Comparison of ENCODE assay signal across 12 mouse cellular contexts in genomic region chr4:142390531-142391195, GRCm38 (mm10).
A peak's percentile ranks its signal among the peaks of the same experiment; 100 is the strongest.
DNase-seq lines count a peak whose midpoint lies in the region; ATAC-seq lines count a peak whose summit lies in the region.
"Had no signal": no experiment of that assay in that cellular context is flagged by ENCODE, and none has a peak within 500 bp of the region (broad histone marks: within the 10 kb centered on the region; RNA-seq: fewer than 3 reads in every experiment).

No protein-coding gene starts in this region.

- no peak overlapping the region for H3K4me2 ChIP-seq in forebrain, embryonic 13.5 days
- H3K4me2 ChIP-seq in forebrain, embryonic 11.5 days (ENCODE audit: low read depth, low read length, severe bottlenecking) = no peak overlapping the region
- no peak overlapping the region for H3K4me2 ChIP-seq in midbrain, embryonic 13.5 days (replicated peaks)
- H3K4me2 ChIP-seq: heart, embryonic 15.5 days had no signal

- H3K36me3 ChIP-seq in forebrain, embryonic 13.5 days (ENCODE audit: poor library complexity, severe bottlenecking) = peaks cover 7% of the 10 kb centered on the region
- no peaks in the 10 kb centered on the region for H3K36me3 ChIP-seq in forebrain, embryonic 11.5 days (ENCODE audit: control insufficient read depth, insufficient read depth, low read length)
- H3K36me3 ChIP-seq in midbrain, embryonic 13.5 days = peaks cover 4% of the 10 kb centered on the region; the same call in 1 of the 2 replicates
- peaks cover 6% of the 10 kb centered on the region; the same call in 1 of the 2 replicates for H3K36me3 ChIP-seq in midbrain, embryonic 10.5 days
- H3K36me3 ChIP-seq: heart, embryonic 15.5 days had no signal

- no peak for DNase-seq in forebrain, embryonic 11.5 days (ENCODE audit: low spot score)
- no peak for DNase-seq in midbrain, embryonic 10.5 days (ENCODE audit: low spot score)
- DNase-seq in left cerebral cortex, postnatal 14 days (ENCODE audit: low spot score in 2 of 2) = peak; percentile 21 to 49
- peak; percentile 25 for DNase-seq in right cerebral cortex, postnatal 4 days
- no peak for DNase-seq in liver
- DNase-seq in kidney, adult 9 months = no peak
- DNase-seq: gastrocnemius, postnatal 36 days; lung, adult 2 months; thymus, postnatal 14 days had no signal

- 56% methylated on average over 21 of the region's 21 CpGs for WGBS in forebrain, embryonic 13.5 days
- 85% methylated on average over 21 of the region's 21 CpGs for WGBS in forebrain, embryonic 11.5 days
- WGBS in midbrain, embryonic 13.5 days = 82% methylated on average over 21 of the region's 21 CpGs
- 92% methylated on average over 21 of the region's 21 CpGs for WGBS in midbrain, embryonic 10.5 days

- intact Hi-C loops in left cerebral cortex, postnatal 14 days (cut with DNase I) = loop anchor here (10.0 kb wide), 1 partner anchor 494 kb away; no protein-coding TSS in a partner anchor

- H3K27ac ChIP-seq in forebrain, embryonic 13.5 days = peak overlapping the region; percentile 37; the same call in 1 of the 2 replicates
- H3K27ac ChIP-seq in forebrain, embryonic 11.5 days (ENCODE audit: low read depth, low read length) = no peak overlapping the region
- no peak overlapping the region; the same call in 1 of the 2 replicates for H3K27ac ChIP-seq in midbrain, embryonic 13.5 days
- H3K27ac ChIP-seq in midbrain, embryonic 10.5 days (replicated peaks) = no peak overlapping the region
- H3K27ac ChIP-seq: heart, embryonic 15.5 days had no signal

- ATAC-seq in forebrain, embryonic 13.5 days = peak; percentile 54
- no peak for ATAC-seq in forebrain, embryonic 11.5 days (replicated peaks; ENCODE audit: low FRiP score)
- ATAC-seq in midbrain, embryonic 13.5 days = 0 out of 2 replicates have a peak, but pooled peaks have one; percentile 28

- no peaks in the 10 kb centered on the region for H3K27me3 ChIP-seq in forebrain, embryonic 13.5 days
- no peaks in the 10 kb centered on the region for H3K27me3 ChIP-seq in forebrain, embryonic 11.5 days (ENCODE audit: control insufficient read depth, insufficient read depth, low read length)
- H3K27me3 ChIP-seq in midbrain, embryonic 13.5 days = no peaks in the 10 kb centered on the region
- no peaks in the 10 kb centered on the region for H3K27me3 ChIP-seq in midbrain, embryonic 10.5 days (ENCODE audit: low read depth, poor library complexity, severe bottlenecking)
- H3K27me3 ChIP-seq: heart, embryonic 15.5 days had no signal

- peaks cover 18% of the 10 kb centered on the region for H3K4me1 ChIP-seq in forebrain, embryonic 13.5 days
- H3K4me1 ChIP-seq in forebrain, embryonic 11.5 days (replicated peaks; ENCODE audit: control insufficient read depth, insufficient read depth, low read length) = no peaks in the 10 kb centered on the region
- peaks cover 9% of the 10 kb centered on the region for H3K4me1 ChIP-seq in midbrain, embryonic 13.5 days (replicated peaks)
- H3K4me1 ChIP-seq in midbrain, embryonic 10.5 days = no peaks in the 10 kb centered on the region
- H3K4me1 ChIP-seq: heart, embryonic 15.5 days had no signal

- no peak overlapping the region for H3K4me3 ChIP-seq in forebrain, embryonic 13.5 days
- H3K4me3 ChIP-seq in forebrain, embryonic 11.5 days (ENCODE audit: low read depth, low read length) = no peak overlapping the region
- H3K4me3 ChIP-seq in midbrain, embryonic 13.5 days (replicated peaks) = no peak overlapping the region
- H3K4me3 ChIP-seq in midbrain, embryonic 10.5 days = no peak overlapping the region
- H3K4me3 ChIP-seq: heart, embryonic 15.5 days had no signal

- peaks cover 7% of the 10 kb centered on the region; the same call in 1 of the 2 replicates for H3K9me3 ChIP-seq in forebrain, embryonic 13.5 days (replicated peaks)
- no peaks in the 10 kb centered on the region for H3K9me3 ChIP-seq in forebrain, embryonic 11.5 days (ENCODE audit: control insufficient read depth, low read length)
- H3K9me3 ChIP-seq in midbrain, embryonic 13.5 days = no peaks in the 10 kb centered on the region
- no peaks in the 10 kb centered on the region for H3K9me3 ChIP-seq in midbrain, embryonic 10.5 days (replicated peaks)
- H3K9me3 ChIP-seq: heart, embryonic 15.5 days had no signal

- H3K9ac ChIP-seq in forebrain, embryonic 13.5 days = no peak overlapping the region
- no peak overlapping the region for H3K9ac ChIP-seq in forebrain, embryonic 11.5 days (ENCODE audit: low read length)
- H3K9ac ChIP-seq in midbrain, embryonic 13.5 days (replicated peaks) = no peak overlapping the region
- H3K9ac ChIP-seq: heart, embryonic 15.5 days had no signal

Comparison
In these comparisons a context has a peak if more than half of its experiments do, and no peak if none do; other contexts are left out.
1. DNase-seq: peak in left cerebral cortex, postnatal 14 days (2 of 2) and right cerebral cortex, postnatal 4 days (single experiment); none in forebrain, embryonic 11.5 days (single experiment), midbrain, embryonic 10.5 days (single experiment), liver (single experiment) and kidney, adult 9 months (single experiment).